Mouse (Mus musculus) liver, embryonic 14 days (tissue): Measurements from ENCODE around the gene Sohlh1. TPM values are rescaled to one million over a fixed set of nuclear protein-coding genes. Genes with fewer than 3 reads are reported as not detected.

Source experiments
- polyA plus RNA-seq: library from polyadenylated mRNA; depleted of rRNA; stranded (reverse); fragments of >200 nt; gene quantifications from 2 replicates; pipeline ENCODE4 v1.2.3, GENCODE M21; 2012; rRNA removed

Gene Sohlh1
- not detected in 2 replicates for polyA plus RNA-seq

GRCm38 (mm10) chr2:25847226-25847625, at the start of gene Sohlh1:
Sohlh1 (minus strand) TSS chr2:25847248.

GRCm38 (mm10) chr2:25863337-25864131, 16.5 kb upstream of the Sohlh1 start, which contains the start of gene Kcnt1:
Kcnt1 (plus strand) TSS chr2:25863734.

GRCm38 (mm10) chr2:25822806-25823205, 24.2 kb downstream of the Sohlh1 start, which contains the start of gene Lcn9:
Lcn9 (plus strand) TSS chr2:25823153.

GRCm38 (mm10) chr2:25815748-25816147, 31.3 kb downstream of the Sohlh1 start, which contains the start of gene Glt6d1:
Glt6d1 (minus strand) TSS chr2:25815848.

Other genes with a start within 250 kb of the Sohlh1 start
- gene Rabl6, start 238.7 kb downstream of the Sohlh1 start, polyA plus RNA-seq: 20.4 and 22.4 TPM in 2 replicates
- gene Ccdc183, start 229.6 kb downstream of the Sohlh1 start, polyA plus RNA-seq: not detected in 2 replicates
- gene Tmem141, start 225.2 kb downstream of the Sohlh1 start, polyA plus RNA-seq: 9.5 and 10.0 TPM in 2 replicates
- gene Fcna, start 219.2 kb downstream of the Sohlh1 start, polyA plus RNA-seq: 21.6 and 24.9 TPM in 2 replicates
- not detected in 2 replicates for gene Lcn8, start 194.1 kb downstream of the Sohlh1 start, polyA plus RNA-seq
- not detected in 2 replicates for gene Lcn5, start 189.3 kb downstream of the Sohlh1 start, polyA plus RNA-seq
- gene Lcn6, start 170.5 kb downstream of the Sohlh1 start, polyA plus RNA-seq: not detected in 2 replicates
- gene Lcn10, start 164.5 kb downstream of the Sohlh1 start, polyA plus RNA-seq: not detected in 2 replicates
- not detected in 2 replicates for gene Obp2a, start 147.2 kb downstream of the Sohlh1 start, polyA plus RNA-seq
- gene Bmyc, start 140.5 kb downstream of the Sohlh1 start, polyA plus RNA-seq: 4.2 TPM in 2 replicates
- not detected in 2 replicates for gene Obp2b, start 110.2 kb downstream of the Sohlh1 start, polyA plus RNA-seq
- not detected in 2 replicates for gene Lcn3, start 81.7 kb downstream of the Sohlh1 start, polyA plus RNA-seq
- gene Lcn11, start 70.2 kb downstream of the Sohlh1 start, polyA plus RNA-seq: not detected in 2 replicates
- not detected in 2 replicates for gene Gm13539, start 65.0 kb downstream of the Sohlh1 start, polyA plus RNA-seq
- not detected in 2 replicates for gene Glt6d1, start 31.4 kb downstream of the Sohlh1 start, polyA plus RNA-seq
- not detected in 2 replicates for gene Lcn9, start 24.1 kb downstream of the Sohlh1 start, polyA plus RNA-seq
- gene Kcnt1, start 16.5 kb upstream of the Sohlh1 start, polyA plus RNA-seq: 0.02 TPM in 1 of 2 replicates, not detected in the other
- gene Camsap1, start 136.0 kb upstream of the Sohlh1 start, polyA plus RNA-seq: 2.4 and 3.2 TPM in 2 replicates
- 274 and 312 TPM in 2 replicates for gene Ubac1, start 174.5 kb upstream of the Sohlh1 start, polyA plus RNA-seq